Mouse (Mus musculus): ENCODE results near the gene Elovl7.

DNA sequence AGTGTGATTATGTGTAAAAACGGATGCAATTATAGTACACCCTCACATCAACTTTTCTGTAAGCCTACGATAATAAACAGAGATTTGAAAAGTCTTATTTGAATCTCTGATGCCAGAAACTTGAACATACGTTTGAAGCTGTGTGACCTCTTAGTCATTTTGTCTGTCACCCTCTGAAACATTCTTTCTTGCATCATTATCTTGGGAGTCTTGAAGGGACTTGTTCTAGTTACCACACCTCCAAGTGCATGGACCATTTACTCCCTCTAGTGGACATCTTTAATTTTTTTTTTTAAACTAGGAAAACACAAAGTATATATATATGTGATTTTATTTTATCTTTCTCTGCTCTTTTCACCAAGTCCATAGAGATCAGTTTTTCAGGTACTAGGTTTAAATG, 115.5 kb downstream of the Elovl7 start:
- TF ChIP-seq CTCF (IDR thresholded peaks at IDR 0.05; ENCODE audit: low read depth): peak; percentile 79
- TF ChIP-seq EP300 (IDR thresholded peaks at IDR 0.05; ENCODE audit: low read depth): no peak

Measured in liver, postnatal 0 days (tissue).